Mouse (Mus musculus) kidney, adult 2 months (tissue): ENCODE results near the gene Dhrs7b.

Source experiments
- CTCF ChIP-seq: fragments of 200-500 bp; conservative IDR thresholded peaks from 2 replicates; pipeline ENCODE4 v1.5.1; 2011; ENCODE audit warnings: low read depth, mild to moderate bottlenecking, control low read depth, low read length, moderate library complexity, mixed read lengths; ENCODE audit not compliant: insufficient read depth, insufficient read length
- POLR2A ChIP-seq: fragments of 200-500 bp; IDR thresholded peaks from one replicate; pipeline ENCODE4 v1.6.1; 2011; ENCODE audit warnings: low read depth, low read length, control low read depth

GRCm38 (mm10) chr11:60830433-60831052 is at the start of gene Dhrs7b:
- TF ChIP-seq POLR2A: no peak
- TF ChIP-seq CTCF: no peak
